Mouse (Mus musculus) midbrain, embryonic 14.5 days (tissue): ENCODE measurements at regions not wholly inside any gene's neighbourhood (a gene's known extent, or its start where the extent isn't known, plus 50 kb on each side); places are given as distances from the start of the nearest gene placed in this dataset.

Source experiments
- ATAC-seq: fragments of 200-750 bp; cut with Nextera tagmentation; 2 replicates; pipeline ENCODE4 v1.8.0; 2017; ENCODE audit warnings: moderate number of reproducible peaks, moderate library complexity; ENCODE audit not compliant: low FRiP score, low TSS enrichment
- DNase-seq: peaks from one replicate; pipeline ENCODE4 v3.0.0-alpha.2; 2015
- H3K27ac ChIP-seq: fragments of 300-500 bp; sonication (generic); replicated peaks from 2 replicates; pipeline ENCODE4 v1.5.1; 2014; ENCODE audit warnings: mild to moderate bottlenecking, low read depth, low read length, moderate library complexity
- H3K27me3 ChIP-seq: fragments of 300-500 bp; sonication (generic); 2 replicates; pipeline ENCODE4 v1.6.1; 2014; ENCODE audit warnings: low read length, control low read depth, mixed read lengths; ENCODE audit not compliant: control insufficient read depth, insufficient read depth
- H3K36me3 ChIP-seq: fragments of 300-500 bp; sonication (generic); 2 replicates; pipeline ENCODE4 v1.6.1; 2014; ENCODE audit warnings: low read length, control low read depth; ENCODE audit not compliant: control insufficient read depth, insufficient read depth
- H3K4me1 ChIP-seq: fragments of 300-500 bp; sonication (generic); 2 replicates; pipeline ENCODE4 v1.6.1; 2014; ENCODE audit warnings: mild to moderate bottlenecking, antibody characterized with exemption, low read length, control low read depth; ENCODE audit not compliant: control insufficient read depth, insufficient read depth
- H3K4me2 ChIP-seq: fragments of 300-500 bp; sonication (generic); 2 replicates; pipeline ENCODE4 v1.6.1; 2014; ENCODE audit warnings: mild to moderate bottlenecking, low read length, moderate library complexity
- H3K4me3 ChIP-seq: fragments of 300-500 bp; sonication (generic); replicated peaks from 2 replicates; pipeline ENCODE4 v1.5.1; 2014; ENCODE audit warnings: low read depth, low read length
- H3K9ac ChIP-seq: fragments of 300-500 bp; sonication (generic); replicated peaks from 2 replicates; pipeline ENCODE4 v1.6.1; 2014; ENCODE audit warnings: mild to moderate bottlenecking, low read length, moderate library complexity
- H3K9me3 ChIP-seq: fragments of 300-500 bp; sonication (generic); 2 replicates; pipeline ENCODE4 v1.6.1; 2016; ENCODE audit warnings: low read length, control low read depth, mixed read lengths; ENCODE audit not compliant: control insufficient read depth
- WGBS: fragments of 180-500 bp; shearing (Covaris S2); extraction: QIAGEN DNeasy Blood & Tissue Kit; methylation state at CpG from one replicate; pipeline ENCODE4 v1.1.7; 2014; 5-methylcytosine and 5-hydroxymethylcytosine counted together

DNA sequence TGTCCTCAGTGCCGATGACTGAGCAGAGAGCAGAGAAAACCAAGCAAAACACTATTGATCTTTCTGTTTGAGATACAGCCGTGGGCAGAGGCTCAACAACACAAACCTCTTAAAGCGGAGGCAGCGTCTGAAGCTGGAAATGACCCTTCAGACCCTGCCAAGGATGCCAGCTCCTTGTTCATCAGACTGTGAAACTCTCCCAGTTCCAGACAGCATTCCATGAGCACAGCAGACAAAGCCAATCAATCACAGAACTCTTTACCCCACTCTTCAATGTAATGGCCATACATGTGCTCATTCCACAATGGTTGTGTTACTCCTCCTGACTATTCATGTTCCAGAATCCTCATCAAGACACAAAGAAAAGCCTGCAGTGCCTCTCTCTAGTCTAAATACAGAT lies 73.5 kb downstream of the Tmem114 start:
- H3K4me1 ChIP-seq, result no peaks in the 10 kb centered on the region
- no peak overlapping the region for H3K4me2 ChIP-seq
- DNase-seq (no peak), ATAC-seq (no peak)
- H3K36me3 ChIP-seq, result no peaks in the 10 kb centered on the region
- WGBS, result 56% methylated on average over 4 of the region's 4 CpGs
- no peak overlapping the region for H3K4me3 ChIP-seq
- H3K9ac ChIP-seq, result no peak overlapping the region
- no peak overlapping the region for H3K27ac ChIP-seq
- H3K9me3 ChIP-seq, result no peaks in the 10 kb centered on the region
- H3K27me3 ChIP-seq, result no peaks in the 10 kb centered on the region

- Histone ChIP-seq H3K4me2 (no peak overlapping the region), H3K9ac (no peak overlapping the region), H3K9me3 (no peaks in the 10 kb centered on the region), H3K36me3 (no peaks in the 10 kb centered on the region), H3K4me3 (no peak overlapping the region), H3K27ac (no peak overlapping the region), H3K4me1 (no peaks in the 10 kb centered on the region), H3K27me3 (no peaks in the 10 kb centered on the region)
- ATAC-seq (no peak), DNase-seq (no peak)
- 88% methylated on average over 3 of the region's 3 CpGs for WGBS
Measured at GRCm38 (mm10) chr16:8349148-8349547, 75.8 kb downstream of the Tmem114 start.

- no peak overlapping the region for H3K9ac ChIP-seq
- ATAC-seq (no peak), DNase-seq (no peak)
- no peaks in the 10 kb centered on the region for H3K4me1 ChIP-seq
- H3K4me2 ChIP-seq, result no peak overlapping the region
- no peak overlapping the region for H3K4me3 ChIP-seq
- WGBS, result 64% methylated on average over 5 of the region's 5 CpGs
- no peak overlapping the region for H3K27ac ChIP-seq
- H3K36me3 ChIP-seq, result no peaks in the 10 kb centered on the region
- H3K9me3 ChIP-seq, result no peaks in the 10 kb centered on the region
- H3K27me3 ChIP-seq, result no peaks in the 10 kb centered on the region
Measured at GRCm38 (mm10) chr16:8348645-8349044, 76.3 kb downstream of the Tmem114 start.

DNA sequence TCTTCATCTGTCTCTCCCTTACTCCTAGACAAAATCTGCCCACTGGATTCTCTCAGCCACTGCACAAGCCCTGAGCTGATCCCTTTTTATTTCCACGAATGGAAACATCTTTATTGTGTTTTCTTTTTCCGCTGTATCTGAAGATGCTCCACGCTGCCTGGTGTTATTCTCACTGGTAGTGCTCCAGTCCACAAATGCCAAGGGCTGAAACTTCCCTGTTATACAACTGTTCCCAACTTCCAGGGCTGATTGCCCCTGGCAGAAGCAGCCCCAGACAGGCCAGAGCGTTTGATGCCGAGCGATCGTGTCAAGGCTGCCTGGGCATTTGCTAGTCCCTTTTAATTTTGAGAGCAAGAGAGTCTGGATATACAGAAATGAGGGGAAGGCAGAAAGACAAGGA lies 79.7 kb downstream of the Tmem114 start:
- DNase-seq (no peak), ATAC-seq (no peak)
- Histone ChIP-seq H3K4me3 (no peak overlapping the region), H3K4me2 (no peak overlapping the region), H3K36me3 (no peaks in the 10 kb centered on the region), H3K9me3 (no peaks in the 10 kb centered on the region), H3K27ac (no peak overlapping the region), H3K9ac (no peak overlapping the region), H3K4me1 (no peaks in the 10 kb centered on the region), H3K27me3 (no peaks in the 10 kb centered on the region)
- 88% methylated on average over 7 of the region's 7 CpGs for WGBS

- no peak overlapping the region for H3K9ac ChIP-seq
- peak overlapping the region; percentile 11; the same call in 1 of the 2 replicates for H3K4me2 ChIP-seq
- H3K9me3 ChIP-seq, result no peaks in the 10 kb centered on the region
- H3K27ac ChIP-seq, result no peak overlapping the region
- H3K4me1 ChIP-seq, result peaks cover 7% of the 10 kb centered on the region
- H3K27me3 ChIP-seq, result no peaks in the 10 kb centered on the region
- ATAC-seq (peak; percentile 40; the same call in 1 of the 2 replicates), DNase-seq (peak; percentile 83)
- 9% methylated on average over 8 of the region's 8 CpGs for WGBS
- no peak overlapping the region for H3K4me3 ChIP-seq
- no peaks in the 10 kb centered on the region for H3K36me3 ChIP-seq
Measured at GRCm38 (mm10) chr16:8333081-8333710, 91.7 kb downstream of the Tmem114 start.

- no peak overlapping the region for H3K4me3 ChIP-seq
- H3K9ac ChIP-seq, result no peak overlapping the region
- no peaks in the 10 kb centered on the region; the same call in 1 of the 2 replicates for H3K4me1 ChIP-seq
- no peak overlapping the region for H3K27ac ChIP-seq
- no peaks in the 10 kb centered on the region for H3K9me3 ChIP-seq
- H3K36me3 ChIP-seq, result no peaks in the 10 kb centered on the region
- ATAC-seq, result no peak
- no peaks in the 10 kb centered on the region for H3K27me3 ChIP-seq
- DNase-seq, result peak; percentile 39
- 55% methylated on average over 7 of the region's 7 CpGs for WGBS
- H3K4me2 ChIP-seq, result no peak overlapping the region
Measured at GRCm38 (mm10) chr16:8311996-8312395, 112.9 kb downstream of the Tmem114 start.

- WGBS, result 78% methylated on average over 8 of the region's 8 CpGs
- no peak for ATAC-seq
- Histone ChIP-seq H3K9ac (no peak overlapping the region), H3K4me3 (no peak overlapping the region), H3K4me1 (no peaks in the 10 kb centered on the region), H3K36me3 (no peaks in the 10 kb centered on the region), H3K27me3 (no peaks in the 10 kb centered on the region), H3K27ac (no peak overlapping the region), H3K4me2 (no peak overlapping the region), H3K9me3 (no peaks in the 10 kb centered on the region)
- no peak for DNase-seq
Measured at GRCm38 (mm10) chr16:8306389-8306788, 118.5 kb downstream of the Tmem114 start.
